Mouse (Mus musculus): ENCODE data around the gene Stt3a. TPM values are rescaled to one million over a fixed set of nuclear protein-coding genes. Genes with fewer than 3 reads are reported as not detected.

The Stt3a gene
- polyA plus RNA-seq (2012; rRNA removed), result 363 and 484 TPM in 2 replicates

DNA sequence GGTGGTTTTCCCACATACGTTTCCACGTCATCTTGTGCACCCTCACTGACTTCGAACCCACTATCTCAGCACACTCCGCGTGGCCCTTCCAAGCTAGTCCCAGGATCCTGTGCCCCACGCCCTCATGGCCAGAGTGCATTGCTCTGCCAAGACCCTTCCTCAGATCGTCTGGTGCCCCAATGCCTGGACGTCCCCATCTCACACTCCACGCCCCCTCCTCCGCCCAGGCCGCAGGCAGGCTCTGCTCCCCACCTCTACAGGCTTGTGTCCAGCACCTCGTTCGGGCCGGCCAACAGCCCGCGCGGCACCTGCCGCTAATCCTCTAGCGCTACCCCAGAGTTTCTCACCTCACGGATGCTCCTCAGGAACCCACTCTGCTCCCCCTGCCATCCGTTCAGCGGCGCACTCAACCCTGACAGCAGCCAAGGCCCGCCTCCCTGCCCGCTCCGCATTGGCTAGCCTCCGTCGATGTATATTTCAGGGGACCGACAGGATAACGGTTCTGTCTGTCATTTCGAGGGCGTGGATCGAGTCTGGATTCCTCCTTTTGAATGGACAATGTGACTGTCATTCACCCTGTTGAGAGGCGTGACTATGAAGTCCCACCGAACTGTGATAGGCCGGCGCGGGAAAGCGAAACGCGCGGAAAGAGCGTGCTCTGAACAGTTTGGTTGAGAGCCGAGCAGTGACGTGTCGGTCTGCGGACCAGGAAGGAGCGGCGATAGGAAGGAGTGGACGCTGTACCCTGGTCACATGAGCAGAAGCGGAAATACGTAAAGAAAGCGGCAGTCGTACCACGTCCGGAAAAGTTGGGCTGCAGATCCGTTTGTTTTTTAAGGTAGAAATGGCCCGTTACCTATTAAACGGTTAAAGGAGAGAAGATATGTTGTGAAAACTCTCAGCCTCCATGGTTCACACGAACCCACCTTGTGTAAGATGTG lies at the start of gene Stt3a:
Gene Stt3a, minus strand, starts transcription at position 477 of the 941 bp plus-strand sequence.
- DNase-seq (ENCODE audit: low read depth), result peak; percentile 99

GRCm38 (mm10) chr9:36814486-36814885 lies 47.0 kb upstream of the Stt3a start:
- DNase-seq (ENCODE audit: low read depth), result no peak

- DNase-seq (ENCODE audit: low read depth), result no peak
Measured at GRCm38 (mm10) chr9:36808126-36808785, 40.8 kb upstream of the Stt3a start.

GRCm38 (mm10) chr9:36805256-36805975 lies 37.9 kb upstream of the Stt3a start:
- no peak for DNase-seq (ENCODE audit: low read depth)

- no peak for DNase-seq (ENCODE audit: low read depth)
Measured at GRCm38 (mm10) chr9:36803926-36804325, 36.4 kb upstream of the Stt3a start.

- no peak for DNase-seq (ENCODE audit: low read depth)
Measured at GRCm38 (mm10) chr9:36803386-36803785, 35.9 kb upstream of the Stt3a start.

GRCm38 (mm10) chr9:36802951-36803350 lies 35.5 kb upstream of the Stt3a start:
- DNase-seq (ENCODE audit: low read depth), result no peak

DNA sequence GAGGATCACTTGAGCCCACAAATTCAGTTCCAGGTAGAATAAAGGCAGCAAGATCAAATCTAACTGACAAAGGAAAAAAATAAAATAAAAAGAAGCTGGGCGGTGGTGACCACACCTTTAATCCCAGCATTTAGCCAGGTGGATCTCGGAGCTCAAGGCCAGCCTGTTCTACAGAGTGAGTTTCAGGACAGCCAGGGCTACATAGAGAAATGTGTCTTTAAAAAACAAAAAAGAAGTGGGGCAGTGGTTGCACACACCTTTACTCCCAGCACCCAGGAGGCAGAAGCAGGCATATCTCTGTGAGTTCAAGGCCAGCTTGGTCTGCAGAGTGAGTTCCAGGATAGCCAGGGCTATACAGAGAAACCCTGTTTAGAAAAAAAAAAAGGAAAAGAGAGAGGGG lies 34.5 kb upstream of the Stt3a start:
- DNase-seq (ENCODE audit: low read depth), result no peak

DNA sequence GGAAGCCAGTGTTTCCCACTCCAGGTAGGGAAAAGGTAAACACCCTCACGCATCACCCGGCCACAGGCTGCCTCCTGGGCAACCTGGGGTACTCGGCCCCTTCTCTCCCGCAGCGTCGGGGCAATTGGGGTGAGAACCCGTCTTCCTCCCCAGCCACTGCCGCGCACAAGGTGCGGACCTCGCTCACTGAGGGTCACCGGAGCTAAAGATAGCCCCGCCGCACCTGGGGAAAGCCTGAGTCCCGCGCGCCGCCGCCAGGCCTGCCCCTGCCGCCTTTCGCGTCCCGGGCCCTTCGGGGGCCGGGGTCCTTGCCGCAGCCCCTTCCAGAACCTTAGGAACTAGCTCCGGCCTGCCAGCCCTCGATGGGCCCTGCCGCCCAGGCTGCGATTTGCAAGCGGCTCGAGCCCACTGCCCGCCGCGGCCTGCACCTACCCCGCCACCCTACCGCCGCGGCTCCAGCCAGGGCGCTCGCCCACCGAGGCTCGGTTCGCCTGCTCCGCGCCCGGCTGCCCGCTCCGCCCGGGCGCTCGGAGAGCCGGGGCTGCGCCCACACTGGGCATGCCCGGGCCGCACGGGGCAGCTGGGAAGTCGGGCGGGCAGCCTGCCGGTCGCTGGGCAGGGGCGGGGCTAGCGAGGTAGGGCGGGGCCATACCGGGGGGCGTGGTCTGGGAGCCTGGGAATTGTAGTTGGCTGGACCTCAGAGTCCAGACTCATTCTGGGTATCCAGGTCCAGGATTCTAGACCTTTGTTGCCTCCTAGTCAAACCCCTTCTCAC lies 29.5 kb upstream of the Stt3a start, which contains the start of gene Ei24:
Gene Ei24, minus strand, starts transcription at position 613 of the 775 bp plus-strand sequence.
- DNase-seq (ENCODE audit: low read depth), result no peak

- DNase-seq (ENCODE audit: low read depth), result no peak
Measured at GRCm38 (mm10) chr9:36796224-36796623, 28.7 kb upstream of the Stt3a start.

- DNase-seq (ENCODE audit: low read depth), result no peak
Measured at GRCm38 (mm10) chr9:36795556-36795955, 28.1 kb upstream of the Stt3a start.

DNA sequence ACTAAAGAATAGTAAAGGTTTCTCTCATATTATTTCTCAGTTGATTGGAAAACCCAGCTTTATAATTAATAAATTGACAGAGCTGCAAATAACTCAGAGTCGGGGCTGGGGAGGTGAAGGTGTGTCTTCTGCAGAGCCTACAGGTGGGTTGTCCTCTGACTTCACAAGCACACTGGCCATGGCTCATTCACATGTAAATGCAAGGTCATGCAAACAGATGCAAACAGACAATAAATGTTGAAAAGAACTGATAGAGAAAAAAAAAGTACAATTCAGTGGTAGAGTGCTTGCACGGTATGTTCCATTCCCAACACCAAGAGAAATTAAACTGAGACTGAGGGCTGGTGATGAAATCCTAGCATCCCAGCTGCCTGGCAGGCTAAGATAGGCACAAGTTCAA lies 27.0 kb upstream of the Stt3a start:
- no peak for DNase-seq (ENCODE audit: low read depth)

- DNase-seq (ENCODE audit: low read depth), result no peak
Measured at GRCm38 (mm10) chr9:36792191-36792590, 24.7 kb upstream of the Stt3a start.

- no peak for DNase-seq (ENCODE audit: low read depth)
Measured at GRCm38 (mm10) chr9:36783921-36784320, 16.4 kb upstream of the Stt3a start.

- DNase-seq (ENCODE audit: low read depth), result no peak
Measured at GRCm38 (mm10) chr9:36769048-36769413, 1.6 kb upstream of the Stt3a start.

- no peak for DNase-seq (ENCODE audit: low read depth)
Measured at GRCm38 (mm10) chr9:36768156-36769047, 923 bp upstream of the Stt3a start.

DNA sequence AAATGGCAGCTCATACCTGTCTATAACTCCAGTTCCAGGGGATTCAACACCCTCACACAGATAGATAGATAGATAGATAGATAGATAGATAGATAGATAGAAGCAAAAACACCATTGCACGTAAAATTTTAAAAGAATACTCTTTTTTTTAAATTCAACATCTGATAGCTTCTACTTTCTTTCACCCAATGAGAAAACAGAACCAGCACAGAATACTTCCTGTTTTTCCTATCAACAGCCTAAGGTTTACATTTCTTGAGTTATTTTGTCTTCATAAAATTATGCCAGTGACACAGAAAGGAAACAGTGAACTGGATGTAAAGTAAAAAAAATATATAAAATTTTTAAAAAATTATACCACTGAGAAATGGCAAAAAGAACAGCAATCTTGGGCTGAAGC lies 3.1 kb downstream of the Stt3a start:
- DNase-seq (ENCODE audit: low read depth), result no peak

GRCm38 (mm10) chr9:36727034-36727755 lies 40.3 kb downstream of the Stt3a start, which contains the start of gene Chek1:
Gene Chek1, minus strand, starts transcription at chr9:36727065.
- no peak for DNase-seq (ENCODE audit: low read depth)
